Mouse (Mus musculus): ENCODE results near the gene Pepd.

Gene Pepd

DNA sequence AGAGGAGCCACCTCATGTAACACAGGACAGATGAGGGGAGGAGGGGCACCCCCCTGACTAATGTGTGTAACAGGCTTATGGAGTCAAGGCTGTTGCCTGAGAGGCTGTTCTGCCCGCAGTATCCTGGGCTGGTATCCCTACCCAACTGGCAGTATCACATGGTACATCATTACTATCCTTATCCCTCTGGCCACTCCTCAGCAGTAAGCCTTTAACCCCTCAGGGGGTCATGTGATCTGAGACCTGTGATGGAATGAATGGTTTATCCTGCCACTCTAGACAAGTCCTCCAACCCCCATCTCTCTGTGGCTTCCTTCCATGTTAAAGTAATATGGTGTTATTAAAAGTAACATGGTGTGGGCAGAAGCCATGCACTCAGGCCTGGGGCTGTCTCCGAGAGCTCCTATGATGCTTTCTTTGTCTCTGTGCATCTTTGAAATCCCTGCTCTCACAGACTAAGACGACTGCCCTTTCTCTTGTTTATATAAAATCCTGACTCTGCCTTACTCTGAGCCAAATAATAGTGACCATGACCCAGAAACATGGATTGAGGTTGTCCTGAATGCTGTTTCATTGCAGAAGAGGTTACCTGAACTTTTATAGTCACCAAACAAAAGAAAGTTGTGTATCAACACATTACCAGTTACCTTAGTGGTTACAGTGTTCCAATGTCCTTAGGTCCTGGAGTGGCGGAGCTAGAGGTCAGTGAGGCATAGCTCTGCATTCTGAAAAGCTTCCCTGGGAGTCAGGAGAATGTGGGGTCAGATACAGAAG, 71.7 kb downstream of the Pepd start:
- no peak for DNase-seq (ENCODE audit: low spot score)

GRCm38 (mm10) chr7:34984526-34985133, 72.5 kb downstream of the Pepd start:
- no peak for DNase-seq (ENCODE audit: low spot score)

- no peak for DNase-seq (ENCODE audit: low spot score)
Observed at GRCm38 (mm10) chr7:34985216-34985615, 73.0 kb downstream of the Pepd start.

DNA sequence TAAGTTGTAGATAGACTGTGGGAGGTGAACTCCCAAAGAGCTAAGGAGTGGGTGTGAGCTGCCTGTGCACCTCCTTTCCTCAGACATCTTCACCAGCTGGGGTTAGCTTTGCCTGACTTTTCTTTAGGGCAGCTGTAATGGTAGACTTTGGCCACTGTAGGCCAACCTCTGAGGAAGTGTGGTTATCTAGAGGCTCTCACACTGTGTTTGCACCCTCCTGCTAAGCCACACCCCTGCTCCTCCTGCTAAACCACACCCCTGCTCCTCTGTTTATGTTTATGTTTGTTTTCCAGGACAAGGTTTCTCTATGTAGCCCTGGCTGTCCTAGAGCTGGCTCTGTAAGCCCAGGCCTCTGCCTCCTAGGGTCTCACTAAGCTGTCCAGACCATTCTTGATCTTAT, 73.5 kb downstream of the Pepd start:
- DNase-seq (ENCODE audit: low spot score): no peak

- DNase-seq (ENCODE audit: low spot score): no peak
Observed at GRCm38 (mm10) chr7:34986575-34987150, 74.5 kb downstream of the Pepd start.

GRCm38 (mm10) chr7:34987258-34987657, 75.1 kb downstream of the Pepd start:
- DNase-seq (ENCODE audit: low spot score): no peak

DNA sequence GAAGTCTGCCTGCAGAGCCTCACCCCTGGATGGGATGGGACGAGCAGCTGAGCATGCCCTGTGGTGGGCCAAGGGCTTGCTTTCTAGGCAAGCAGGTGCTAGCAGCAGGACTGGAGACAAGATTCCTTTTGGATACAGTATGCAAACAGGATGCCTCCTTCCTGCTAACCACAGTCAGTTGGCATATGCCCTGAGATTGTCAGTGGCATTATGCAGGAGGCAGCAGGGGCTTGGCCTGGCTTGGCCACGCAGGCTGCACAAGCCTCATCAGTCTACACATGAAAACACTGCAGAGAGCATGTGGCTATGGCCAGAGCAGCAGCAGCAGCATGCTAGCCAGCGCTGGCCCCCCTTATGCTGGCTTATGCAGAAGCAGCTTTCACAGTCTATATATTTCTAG, 76.3 kb downstream of the Pepd start:
- no peak for DNase-seq (ENCODE audit: low spot score)

DNA sequence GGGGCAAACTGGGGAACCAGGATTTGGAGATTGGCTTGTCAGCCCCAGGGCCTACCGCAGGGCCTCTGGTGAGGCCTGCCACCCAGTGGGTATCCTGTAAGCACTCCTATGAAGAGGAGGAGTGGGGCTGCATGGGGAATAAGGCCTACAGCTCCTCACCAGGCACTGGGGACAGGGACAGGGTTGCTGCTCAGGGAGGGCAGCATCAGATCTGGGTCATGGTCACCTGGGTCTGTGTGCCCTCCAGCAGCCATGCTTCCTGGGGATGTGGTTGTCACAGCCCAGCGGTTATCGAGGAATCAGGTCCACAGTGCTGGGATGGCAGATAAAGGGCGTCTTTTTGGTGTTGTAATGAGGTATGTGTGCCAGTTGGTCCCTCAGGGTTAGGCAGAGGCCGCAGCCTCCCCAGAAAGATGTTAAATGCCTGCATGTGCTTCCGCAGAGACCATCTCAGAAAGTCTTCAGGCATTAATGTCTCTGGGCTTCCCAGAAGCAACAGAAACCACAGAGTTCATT, 79.6 kb downstream of the Pepd start:
- DNase-seq (ENCODE audit: low spot score): no peak

DNA sequence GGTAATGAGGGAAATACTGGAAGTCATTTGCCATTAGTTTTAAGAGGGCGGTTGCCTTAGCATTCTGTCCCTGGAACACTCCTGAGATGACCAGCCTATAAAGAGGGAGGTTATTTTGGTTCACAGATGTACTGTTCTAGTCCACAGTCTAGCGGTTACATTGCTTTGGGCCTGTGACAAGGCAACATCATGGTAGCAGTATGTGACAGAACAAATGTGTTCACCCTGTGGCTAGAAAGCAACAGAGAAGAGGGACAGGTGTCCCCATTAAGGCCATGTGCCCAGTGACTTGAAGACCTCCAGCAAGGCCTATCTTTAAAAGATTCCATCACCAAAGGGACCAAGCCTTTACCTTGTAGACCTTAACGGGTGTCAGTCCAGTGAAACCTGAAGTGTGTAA, 80.6 kb downstream of the Pepd start:
- no peak for DNase-seq (ENCODE audit: low spot score)

DNA sequence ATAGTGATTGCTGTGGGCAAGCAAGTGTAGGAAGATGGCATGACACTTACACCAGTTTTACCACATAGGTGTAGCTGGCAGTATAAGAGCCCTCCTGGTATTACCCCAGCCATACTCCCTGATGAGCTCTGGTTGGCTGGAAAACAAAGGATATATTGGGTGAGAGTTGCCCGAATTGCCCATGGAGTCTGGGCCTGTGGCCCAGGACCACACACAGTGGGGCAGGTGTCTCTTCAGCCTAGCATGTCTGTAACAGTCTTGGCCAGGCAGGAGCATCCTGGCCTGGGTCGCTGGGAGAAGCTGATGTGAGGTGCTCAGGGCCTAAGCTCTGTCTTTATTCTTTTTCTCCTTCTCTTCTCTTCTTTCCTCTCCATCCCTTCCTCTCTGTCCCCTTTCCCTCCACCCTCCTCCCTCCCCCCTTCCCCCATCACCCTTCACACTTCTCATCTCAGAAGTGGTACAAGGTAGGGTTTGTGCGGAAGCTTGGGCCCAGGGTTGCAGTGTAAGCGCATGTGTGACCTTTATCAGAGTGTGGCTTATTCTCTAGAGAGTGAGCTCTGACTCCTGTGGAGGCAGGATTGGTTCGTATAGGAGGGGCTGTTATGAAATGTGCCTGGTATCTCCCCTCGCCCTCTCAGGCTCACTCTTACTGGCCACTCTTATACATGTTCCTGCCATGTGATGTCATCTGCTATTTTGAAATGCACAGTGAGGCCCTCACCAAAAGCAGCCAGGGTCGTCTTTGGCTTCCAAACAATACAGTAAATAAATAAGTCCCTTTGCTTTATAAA, 83.9 kb downstream of the Pepd start:
- no peak for DNase-seq (ENCODE audit: low spot score)

DNA sequence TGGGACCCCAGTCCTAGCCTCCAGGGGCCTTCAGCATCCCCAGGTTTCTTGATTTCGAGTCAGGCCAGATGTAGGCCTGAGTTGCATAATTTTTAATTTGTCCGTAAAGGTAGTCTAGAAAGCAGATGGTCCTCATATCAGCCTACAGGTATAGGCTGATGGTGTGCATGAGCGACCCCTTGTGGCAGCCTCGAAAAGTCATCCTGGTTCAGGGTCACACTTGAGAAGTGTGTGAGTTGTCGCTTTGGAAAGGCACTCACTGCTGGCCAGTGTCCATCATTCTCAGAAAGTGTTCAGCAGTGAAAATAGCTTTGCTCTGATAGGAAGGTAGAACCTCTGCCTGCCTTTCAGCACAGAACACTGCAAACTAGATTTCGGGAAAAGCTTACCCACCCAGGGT, 88.7 kb downstream of the Pepd start:
- peak; percentile 40 for DNase-seq (ENCODE audit: low spot score)

GRCm38 (mm10) chr7:35003171-35003737, 91.1 kb downstream of the Pepd start:
- no peak for DNase-seq (ENCODE audit: low spot score)

- DNase-seq (ENCODE audit: low spot score): no peak
Observed at GRCm38 (mm10) chr7:35006661-35007060, 94.5 kb downstream of the Pepd start.

DNA sequence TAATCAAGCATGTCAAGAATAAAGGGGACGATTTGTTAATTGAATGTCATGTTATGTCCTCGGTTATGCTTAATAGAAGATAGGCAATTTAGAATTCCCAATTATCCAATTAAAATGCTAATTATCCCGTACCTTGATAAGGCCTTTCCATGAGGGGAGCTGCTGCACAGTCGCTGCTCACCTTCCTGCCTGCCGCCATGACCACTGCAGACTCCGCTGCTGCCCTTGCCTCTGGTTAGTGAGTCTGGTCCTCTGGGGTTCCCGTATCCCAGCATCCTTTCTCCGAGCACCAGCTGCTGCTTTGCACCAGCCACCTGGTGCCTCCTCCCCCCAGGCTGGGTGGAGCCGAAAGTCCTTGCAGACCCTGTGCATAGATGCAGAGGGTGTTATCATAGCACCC, 101.0 kb downstream of the Pepd start:
- no peak for DNase-seq (ENCODE audit: low spot score)

DNA sequence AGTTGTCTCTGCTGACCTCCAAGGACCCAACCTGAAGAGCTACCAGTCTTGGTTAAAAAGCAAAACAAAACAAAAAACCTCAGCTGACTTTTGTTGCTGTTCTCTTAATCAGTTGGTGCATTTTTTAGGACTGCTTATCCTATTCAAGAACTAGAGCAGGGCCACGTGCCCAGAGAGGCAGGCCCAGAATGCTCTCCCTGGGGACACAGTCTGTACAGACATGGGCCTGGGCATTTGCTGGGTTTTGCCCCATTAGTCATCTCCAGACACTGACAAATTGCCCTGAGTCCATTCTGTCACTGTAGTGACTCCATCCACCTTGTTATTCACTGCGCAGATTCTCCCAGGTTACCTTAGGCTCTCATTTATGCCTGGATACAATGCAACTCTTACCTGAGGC, 103.1 kb downstream of the Pepd start:
- DNase-seq (ENCODE audit: low spot score): no peak

- no peak for DNase-seq (ENCODE audit: low spot score)
Observed at GRCm38 (mm10) chr7:35021365-35021764, 109.2 kb downstream of the Pepd start.

- DNase-seq (ENCODE audit: low spot score): no peak
Observed at GRCm38 (mm10) chr7:35023251-35023650, 111.1 kb downstream of the Pepd start.

DNA sequence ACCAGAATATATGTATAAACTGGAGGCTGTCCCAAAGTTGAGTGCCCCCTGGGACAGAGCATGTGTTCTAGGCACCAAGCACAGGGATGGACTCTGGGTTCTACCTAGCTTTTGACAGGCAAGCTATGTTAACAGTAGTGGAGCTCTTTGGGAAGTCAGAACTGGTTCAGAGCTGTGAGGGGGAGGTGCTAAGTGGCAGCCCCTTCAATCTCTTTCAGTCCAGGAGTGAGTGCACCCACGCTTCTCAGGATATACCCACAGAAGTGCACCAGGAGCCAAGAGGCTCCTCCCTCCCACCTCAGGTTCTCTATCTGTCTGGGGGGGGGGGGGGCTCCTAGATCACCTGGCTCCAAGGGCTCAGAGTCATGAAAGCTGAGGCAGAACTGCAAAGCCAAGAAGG, 112.2 kb downstream of the Pepd start:
- DNase-seq (ENCODE audit: low spot score): no peak

DNA sequence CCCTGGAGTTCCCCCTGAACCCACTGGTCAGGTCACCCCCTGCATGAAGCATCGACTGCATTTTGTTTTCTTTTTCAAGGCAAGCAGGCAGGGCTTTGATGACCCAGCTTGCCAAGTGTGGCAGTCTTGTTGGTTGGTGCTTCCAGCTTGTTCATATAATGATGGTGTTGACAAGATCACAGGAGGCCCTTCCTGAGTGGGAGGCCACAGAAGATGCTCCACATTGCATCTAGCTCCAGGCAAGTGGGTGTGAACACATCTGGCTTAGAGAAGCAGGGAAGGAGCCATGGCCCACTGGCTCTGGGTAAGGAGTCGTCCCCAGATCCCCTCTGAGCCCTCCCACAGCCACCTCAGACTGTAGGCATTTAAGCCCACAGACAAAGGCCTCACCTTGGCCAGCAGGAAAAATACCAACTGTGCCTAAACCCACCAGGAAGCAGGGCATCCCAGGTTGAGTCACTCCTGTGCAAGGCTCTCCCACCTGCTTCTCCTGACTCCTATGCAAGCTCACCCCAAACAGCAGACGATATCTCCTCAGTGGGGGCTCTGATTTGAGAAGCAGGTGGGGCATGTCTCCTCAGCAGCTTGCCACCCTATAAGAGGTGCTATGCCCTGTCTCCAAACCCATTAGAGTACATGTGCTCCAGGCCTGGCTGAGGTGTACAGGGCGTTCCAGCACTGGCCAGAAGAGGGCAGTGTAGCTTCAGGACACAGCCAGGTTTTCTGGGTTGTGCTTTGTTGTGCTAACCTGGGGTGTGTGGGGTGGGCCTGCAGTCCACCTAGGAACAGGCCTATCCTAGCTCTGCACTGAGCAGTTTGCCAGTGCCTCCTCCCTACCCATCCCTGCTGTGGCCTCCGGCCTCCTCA, 113.5 kb downstream of the Pepd start:
- peak; percentile 81 for DNase-seq (ENCODE audit: low spot score)

- no peak for DNase-seq (ENCODE audit: low spot score)
Observed at GRCm38 (mm10) chr7:35026276-35026630, 114.1 kb downstream of the Pepd start.

- peak; percentile 37 for DNase-seq (ENCODE audit: low spot score)
Observed at GRCm38 (mm10) chr7:35026838-35027291, 114.7 kb downstream of the Pepd start.

Data from ovary, postnatal 14 days (tissue).